Comparison of ENCODE assay signal across 17 mouse cellular contexts in the genomic region with DNA sequence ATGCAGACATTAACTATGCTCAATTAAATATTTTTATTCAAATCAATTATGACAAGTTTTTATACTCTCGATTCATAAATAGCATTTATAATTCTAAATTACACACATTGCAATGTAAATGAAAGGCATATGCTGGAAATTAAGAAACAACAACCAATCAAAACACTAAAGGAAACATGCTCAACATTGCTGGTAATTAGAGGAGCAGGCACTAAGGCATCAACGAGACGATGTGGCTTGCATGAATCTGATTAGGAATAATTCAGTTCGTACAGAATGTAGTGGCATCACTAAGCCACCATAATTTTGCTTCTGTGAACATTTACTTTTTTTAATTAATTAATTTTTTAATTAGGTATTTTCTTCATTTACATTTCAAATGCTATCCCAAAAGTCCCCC.
"Had no signal": no experiment of that assay in that cellular context is flagged by ENCODE, and none has a peak within 500 bp of the region (broad histone marks: within the 10 kb centered on the region; RNA-seq: fewer than 3 reads in every experiment).

No protein-coding gene starts in this region.

- H3K36me3 ChIP-seq: lung, embryonic 15.5 days; midbrain, embryonic 13.5 days; midbrain, embryonic 15.5 days; neural tube, embryonic 12.5 days; stomach, embryonic 15.5 days had no signal

- DNase-seq: lung, adult 2 months; lung, postnatal 14 days; lung, postnatal 36 days; right cerebral cortex, postnatal 14 days; thymus, adult 2 months; thymus, postnatal 25 days; thymus, postnatal 4 days had no signal

- H3K4me3 ChIP-seq: lung, embryonic 15.5 days; megakaryocyte, embryonic 14.5 days; midbrain, embryonic 13.5 days; midbrain, embryonic 15.5 days; neural tube, embryonic 12.5 days; stomach, embryonic 15.5 days had no signal

- H3K4me1 ChIP-seq: megakaryocyte, embryonic 14.5 days; midbrain, embryonic 15.5 days; neural tube, embryonic 12.5 days; stomach, embryonic 15.5 days had no signal

- H3K9ac ChIP-seq: lung, embryonic 15.5 days; midbrain, embryonic 13.5 days; midbrain, embryonic 15.5 days; neural tube, embryonic 12.5 days; stomach, embryonic 15.5 days had no signal

- H3K4me2 ChIP-seq: lung, embryonic 15.5 days; midbrain, embryonic 11.5 days; midbrain, embryonic 13.5 days; midbrain, embryonic 15.5 days; neural tube, embryonic 12.5 days; stomach, embryonic 15.5 days had no signal

- H3K27me3 ChIP-seq: lung, embryonic 15.5 days; megakaryocyte, embryonic 14.5 days; midbrain, embryonic 13.5 days; midbrain, embryonic 15.5 days; neural tube, embryonic 12.5 days; stomach, embryonic 15.5 days had no signal

- H3K27ac ChIP-seq: lung, embryonic 15.5 days; macrophage; midbrain, embryonic 13.5 days; midbrain, embryonic 15.5 days; neural tube, embryonic 12.5 days; stomach, embryonic 15.5 days; stomach, postnatal 0 days had no signal

- H3K9me3 ChIP-seq: lung, embryonic 15.5 days; megakaryocyte, embryonic 14.5 days; midbrain, embryonic 13.5 days; midbrain, embryonic 15.5 days; neural tube, embryonic 12.5 days; stomach, embryonic 15.5 days had no signal

- ATAC-seq: lung, postnatal 0 days; midbrain, embryonic 13.5 days; midbrain, embryonic 15.5 days had no signal
